Mouse (Mus musculus): ENCODE measurements around the gene Atg4d. TPM values are rescaled to one million over a fixed set of nuclear protein-coding genes. Genes with fewer than 3 reads are reported as not detected.

Atg4d gene
- polyA plus RNA-seq, 1 experiment from 2014 or later: 43.7 TPM

DNA sequence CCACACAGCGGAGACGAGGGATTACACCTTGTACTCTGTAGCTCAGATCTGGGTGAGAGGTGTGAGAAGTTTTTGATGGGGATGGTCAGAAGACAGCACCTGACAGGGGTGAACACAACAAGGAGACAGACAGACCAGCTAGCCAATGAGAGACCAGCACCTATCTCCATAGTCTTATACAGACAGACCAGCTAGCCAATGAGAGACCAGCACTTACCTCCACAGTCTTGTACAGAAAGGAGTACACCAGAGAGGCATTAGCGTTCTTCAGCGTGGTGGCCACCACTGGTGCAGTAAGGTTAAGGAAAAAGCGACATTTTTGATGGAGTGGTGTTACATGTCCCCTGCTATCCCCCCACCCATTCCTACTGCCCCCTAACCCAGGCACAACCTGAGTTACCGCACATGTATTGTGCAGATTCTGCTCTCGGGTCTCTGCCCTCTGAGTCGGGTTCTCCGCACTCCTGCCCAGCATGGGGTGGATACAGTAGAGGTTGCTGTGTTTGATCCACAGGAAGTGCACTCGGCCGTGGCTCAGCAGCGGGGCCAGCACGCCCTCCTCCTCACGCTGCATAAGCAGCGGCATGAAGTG is 44.2 kb downstream of the Atg4d start:
- Histone ChIP-seq H3K4me1 (ENCODE audit: control insufficient read depth, insufficient read depth, low read length) (0 out of 2 replicates have a peak, but pooled peaks cover 4% of the 10 kb centered on the region), H3K27ac (ENCODE audit: low read depth, low read length) (no peak overlapping the region), H3K4me2 (replicated peaks; ENCODE audit: low read depth, low read length) (0 out of 2 replicates have a peak overlapping the region, but pooled peaks have one; percentile 10), H3K4me3 (ENCODE audit: low read length) (no peak overlapping the region), H3K36me3 (ENCODE audit: control insufficient read depth, insufficient read depth, low read length) (no peaks in the 10 kb centered on the region), H3K9ac (ENCODE audit: low read depth, low read length) (0 out of 2 replicates have a peak overlapping the region, but pooled peaks have one; percentile 0), H3K27me3 (ENCODE audit: control insufficient read depth, insufficient read depth, low read length) (peaks cover 7% of the 10 kb centered on the region; the same call in 1 of the 2 replicates), H3K9me3 (ENCODE audit: control insufficient read depth, low read length) (no peaks in the 10 kb centered on the region)
- peak; percentile 45; the same call in 1 of the 2 replicates for ATAC-seq (ENCODE audit: low FRiP score, low TSS enrichment)
- WGBS: 51% methylated on average over 15 of the region's 15 CpGs

GRCm38 (mm10) chr9:21311695-21312094 is 46.6 kb downstream of the Atg4d start:
- Histone ChIP-seq H3K4me1 (ENCODE audit: control insufficient read depth, insufficient read depth, low read length) (0 out of 2 replicates have a peak, but pooled peaks cover 4% of the 10 kb centered on the region), H3K9me3 (ENCODE audit: control insufficient read depth, low read length) (no peaks in the 10 kb centered on the region), H3K27ac (ENCODE audit: low read depth, low read length) (no peak overlapping the region), H3K36me3 (ENCODE audit: control insufficient read depth, insufficient read depth, low read length) (no peaks in the 10 kb centered on the region), H3K4me2 (replicated peaks; ENCODE audit: low read depth, low read length) (peak overlapping the region; percentile 4; the same call in 1 of the 2 replicates), H3K9ac (ENCODE audit: low read depth, low read length) (no peak overlapping the region), H3K27me3 (ENCODE audit: control insufficient read depth, insufficient read depth, low read length) (peaks cover 7% of the 10 kb centered on the region; the same call in 1 of the 2 replicates), H3K4me3 (ENCODE audit: low read length) (peak overlapping the region; percentile 42)
- WGBS: 30% methylated on average over 7 of the region's 7 CpGs
- ATAC-seq (ENCODE audit: low FRiP score, low TSS enrichment): no peak

GRCm38 (mm10) chr9:21312134-21312533 is 47.0 kb downstream of the Atg4d start, which contains the start of gene Ap1m2:
TSS of gene Ap1m2 (minus strand) at chr9:21312337.
- ATAC-seq (ENCODE audit: low FRiP score, low TSS enrichment): no peak
- Histone ChIP-seq H3K27ac (ENCODE audit: low read depth, low read length) (no peak within 1 kb of the TSS), H3K9me3 (ENCODE audit: control insufficient read depth, low read length) (no peaks in the 10 kb centered on the region), H3K4me2 (replicated peaks; ENCODE audit: low read depth, low read length) (peak within 1 kb of the TSS; percentile 4; the same call in 1 of the 2 replicates), H3K27me3 (ENCODE audit: control insufficient read depth, insufficient read depth, low read length) (peaks cover 7% of the 10 kb centered on the region; the same call in 1 of the 2 replicates), H3K4me1 (ENCODE audit: control insufficient read depth, insufficient read depth, low read length) (0 out of 2 replicates have a peak, but pooled peaks cover 4% of the 10 kb centered on the region), H3K4me3 (ENCODE audit: low read length) (peak within 1 kb of the TSS; percentile 42), H3K9ac (ENCODE audit: low read depth, low read length) (no peak within 1 kb of the TSS), H3K36me3 (ENCODE audit: control insufficient read depth, insufficient read depth, low read length) (no peaks in the 10 kb centered on the region)
- 7% methylated on average over 35 of the region's 35 CpGs for WGBS

DNA sequence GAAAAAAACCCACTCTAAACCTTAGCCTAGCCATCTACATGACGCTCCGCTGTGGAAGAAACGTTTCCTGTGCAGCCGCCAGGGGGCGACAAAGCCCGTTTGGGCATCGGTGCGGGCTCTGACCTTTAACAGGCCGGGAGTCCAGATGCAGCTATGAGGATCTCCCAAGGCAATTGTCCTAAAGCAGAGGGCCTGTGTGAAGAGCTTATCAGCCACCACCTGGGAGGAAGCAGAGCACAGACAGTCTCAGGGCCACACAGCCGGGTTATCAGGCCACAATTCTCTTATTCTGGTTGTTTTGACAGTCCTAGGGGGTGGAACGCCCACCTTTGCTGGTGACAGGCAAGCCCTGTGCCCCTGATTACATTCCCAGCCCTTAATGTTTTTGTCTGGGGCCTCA is 48.3 kb downstream of the Atg4d start:
- peak; percentile 76; the same call in 1 of the 2 replicates for ATAC-seq (ENCODE audit: low FRiP score, low TSS enrichment)
- Histone ChIP-seq H3K4me1 (ENCODE audit: control insufficient read depth, insufficient read depth, low read length) (0 out of 2 replicates have a peak, but pooled peaks cover 4% of the 10 kb centered on the region), H3K27me3 (ENCODE audit: control insufficient read depth, insufficient read depth, low read length) (peaks cover 7% of the 10 kb centered on the region; the same call in 1 of the 2 replicates), H3K4me3 (ENCODE audit: low read length) (no peak overlapping the region), H3K9ac (ENCODE audit: low read depth, low read length) (no peak overlapping the region), H3K9me3 (ENCODE audit: control insufficient read depth, low read length) (no peaks in the 10 kb centered on the region), H3K36me3 (ENCODE audit: control insufficient read depth, insufficient read depth, low read length) (no peaks in the 10 kb centered on the region), H3K4me2 (replicated peaks; ENCODE audit: low read depth, low read length) (no peak overlapping the region), H3K27ac (ENCODE audit: low read depth, low read length) (no peak overlapping the region)
- WGBS: 7% methylated on average over 11 of the region's 11 CpGs

DNA sequence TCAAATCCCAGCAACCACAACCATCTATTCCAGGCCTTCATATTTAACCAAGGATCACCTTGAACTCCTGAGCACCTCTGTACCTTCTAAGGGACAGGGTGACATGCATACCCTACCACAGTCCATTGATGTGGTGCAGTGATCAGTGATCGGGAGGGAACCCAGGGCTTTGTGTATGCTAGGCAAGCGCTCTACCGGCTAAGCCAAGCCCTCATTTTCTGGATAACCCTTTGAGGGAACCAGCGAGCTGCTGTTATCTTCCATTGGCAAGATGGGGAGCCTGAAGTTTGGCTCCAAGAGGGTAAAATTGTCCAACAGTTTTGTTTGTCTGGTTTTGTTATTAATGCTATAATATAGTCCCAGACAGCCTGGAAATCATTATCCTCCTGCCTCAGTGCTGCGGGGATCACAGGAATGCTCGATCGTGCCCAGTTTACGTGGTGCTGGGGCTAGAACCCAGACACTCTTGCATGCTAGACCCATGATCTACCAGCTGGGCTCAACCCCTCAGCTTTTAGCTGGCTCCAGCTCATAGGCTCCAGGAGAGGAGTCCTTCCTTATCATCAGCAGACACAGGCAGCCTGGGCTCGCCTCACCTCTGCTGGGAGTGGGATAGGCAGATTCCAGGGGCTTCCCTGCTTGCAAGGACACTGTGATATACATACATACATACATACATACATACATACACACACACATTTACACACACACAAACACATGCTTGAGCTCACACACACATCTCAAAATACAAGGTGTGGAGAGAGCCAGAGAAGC is 49.5 kb downstream of the Atg4d start:
- WGBS: 92% methylated on average over 9 of the region's 9 CpGs
- H3K27ac ChIP-seq (ENCODE audit: low read depth, low read length): no peak overlapping the region
- H3K27me3 ChIP-seq (ENCODE audit: control insufficient read depth, insufficient read depth, low read length): peaks cover 7% of the 10 kb centered on the region; the same call in 1 of the 2 replicates
- H3K36me3 ChIP-seq (ENCODE audit: control insufficient read depth, insufficient read depth, low read length): no peaks in the 10 kb centered on the region
- H3K4me1 ChIP-seq (ENCODE audit: control insufficient read depth, insufficient read depth, low read length): 0 out of 2 replicates have a peak, but pooled peaks cover 1% of the 10 kb centered on the region
- no peak overlapping the region for H3K9ac ChIP-seq (ENCODE audit: low read depth, low read length)
- H3K9me3 ChIP-seq (ENCODE audit: control insufficient read depth, low read length): no peaks in the 10 kb centered on the region
- no peak overlapping the region for H3K4me2 ChIP-seq (replicated peaks; ENCODE audit: low read depth, low read length)
- H3K4me3 ChIP-seq (ENCODE audit: low read length): no peak overlapping the region
- no peak for ATAC-seq (ENCODE audit: low FRiP score, low TSS enrichment)

- no peaks in the 10 kb centered on the region for H3K4me1 ChIP-seq (ENCODE audit: control insufficient read depth, insufficient read depth, low read length)
- ATAC-seq (ENCODE audit: low FRiP score, low TSS enrichment): no peak
- 56% methylated on average over 5 of the region's 5 CpGs for WGBS
- H3K4me2 ChIP-seq (replicated peaks; ENCODE audit: low read depth, low read length): no peak overlapping the region
- H3K27ac ChIP-seq (ENCODE audit: low read depth, low read length): no peak overlapping the region
- no peaks in the 10 kb centered on the region for H3K36me3 ChIP-seq (ENCODE audit: control insufficient read depth, insufficient read depth, low read length)
- H3K27me3 ChIP-seq (ENCODE audit: control insufficient read depth, insufficient read depth, low read length): peaks cover 7% of the 10 kb centered on the region; the same call in 1 of the 2 replicates
- H3K4me3 ChIP-seq (ENCODE audit: low read length): no peak overlapping the region
- no peaks in the 10 kb centered on the region for H3K9me3 ChIP-seq (ENCODE audit: control insufficient read depth, low read length)
- H3K9ac ChIP-seq (ENCODE audit: low read depth, low read length): no peak overlapping the region
Observed at GRCm38 (mm10) chr9:21315421-21315820, 50.3 kb downstream of the Atg4d start.

DNA sequence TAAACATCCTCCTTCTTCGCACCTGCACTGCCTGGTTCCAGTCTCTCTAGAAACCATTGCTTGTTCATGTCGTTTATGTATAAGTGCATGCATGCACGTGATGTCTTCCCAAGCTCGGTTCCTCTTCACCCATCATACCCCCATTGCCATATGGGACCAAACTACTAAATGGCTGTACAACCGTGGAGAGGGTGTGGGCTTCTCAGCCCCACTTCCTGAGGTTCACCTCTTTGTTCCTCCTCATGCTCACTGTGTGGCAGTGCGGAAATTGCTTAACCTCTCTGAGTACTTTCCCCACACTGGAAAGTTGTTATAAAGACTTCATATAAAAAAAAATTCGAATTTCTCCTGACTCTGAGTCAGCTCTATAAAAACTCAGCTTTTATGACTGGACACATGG is 51.6 kb downstream of the Atg4d start:
- H3K9me3 ChIP-seq (ENCODE audit: control insufficient read depth, low read length): no peaks in the 10 kb centered on the region
- 80% methylated on average over 7 of the region's 7 CpGs for WGBS
- H3K4me2 ChIP-seq (replicated peaks; ENCODE audit: low read depth, low read length): no peak overlapping the region
- H3K27ac ChIP-seq (ENCODE audit: low read depth, low read length): no peak overlapping the region
- no peak overlapping the region for H3K9ac ChIP-seq (ENCODE audit: low read depth, low read length)
- H3K36me3 ChIP-seq (ENCODE audit: control insufficient read depth, insufficient read depth, low read length): no peaks in the 10 kb centered on the region
- H3K27me3 ChIP-seq (ENCODE audit: control insufficient read depth, insufficient read depth, low read length): peaks cover 7% of the 10 kb centered on the region; the same call in 1 of the 2 replicates
- no peak overlapping the region for H3K4me3 ChIP-seq (ENCODE audit: low read length)
- H3K4me1 ChIP-seq (ENCODE audit: control insufficient read depth, insufficient read depth, low read length): peaks cover 5% of the 10 kb centered on the region
- ATAC-seq (ENCODE audit: low FRiP score, low TSS enrichment): no peak

- Histone ChIP-seq H3K4me2 (replicated peaks; ENCODE audit: low read depth, low read length) (no peak overlapping the region), H3K36me3 (ENCODE audit: control insufficient read depth, insufficient read depth, low read length) (no peaks in the 10 kb centered on the region), H3K4me1 (ENCODE audit: control insufficient read depth, insufficient read depth, low read length) (peaks cover 9% of the 10 kb centered on the region), H3K9ac (ENCODE audit: low read depth, low read length) (no peak overlapping the region), H3K27ac (ENCODE audit: low read depth, low read length) (no peak overlapping the region), H3K4me3 (ENCODE audit: low read length) (no peak overlapping the region), H3K27me3 (ENCODE audit: control insufficient read depth, insufficient read depth, low read length) (no peaks in the 10 kb centered on the region), H3K9me3 (ENCODE audit: control insufficient read depth, low read length) (no peaks in the 10 kb centered on the region)
- 95% methylated on average over 6 of the region's 6 CpGs for WGBS
- ATAC-seq (ENCODE audit: low FRiP score, low TSS enrichment): no peak
Observed at GRCm38 (mm10) chr9:21318792-21319191, 53.7 kb downstream of the Atg4d start.

GRCm38 (mm10) chr9:21319503-21319902 is 54.4 kb downstream of the Atg4d start:
- H3K27ac ChIP-seq (ENCODE audit: low read depth, low read length): no peak overlapping the region
- no peak for ATAC-seq (ENCODE audit: low FRiP score, low TSS enrichment)
- H3K9me3 ChIP-seq (ENCODE audit: control insufficient read depth, low read length): no peaks in the 10 kb centered on the region
- peaks cover 9% of the 10 kb centered on the region for H3K4me1 ChIP-seq (ENCODE audit: control insufficient read depth, insufficient read depth, low read length)
- H3K4me2 ChIP-seq (replicated peaks; ENCODE audit: low read depth, low read length): no peak overlapping the region
- H3K27me3 ChIP-seq (ENCODE audit: control insufficient read depth, insufficient read depth, low read length): no peaks in the 10 kb centered on the region
- no peak overlapping the region for H3K9ac ChIP-seq (ENCODE audit: low read depth, low read length)
- no peak overlapping the region for H3K4me3 ChIP-seq (ENCODE audit: low read length)
- WGBS: 93% methylated on average over 4 of the region's 4 CpGs
- no peaks in the 10 kb centered on the region for H3K36me3 ChIP-seq (ENCODE audit: control insufficient read depth, insufficient read depth, low read length)

All from kidney, embryonic 14.5 days (tissue).